Mouse (Mus musculus) midbrain, embryonic 12.5 days (tissue): ENCODE data around the gene Spns1. TPM values are rescaled to one million over a fixed set of nuclear protein-coding genes. Genes with fewer than 3 reads are reported as not detected.

Experiments
- ATAC-seq: fragments of 200-750 bp; cut with Nextera tagmentation; 2 replicates; pipeline ENCODE4 v1.8.0; 2017; ENCODE audit warnings: low read depth, moderate TSS enrichment, moderate library complexity; ENCODE audit not compliant: low FRiP score
- H3K27ac ChIP-seq: fragments of 300-500 bp; sonication (generic); replicated peaks from 2 replicates; pipeline ENCODE4 v1.5.1; 2016; ENCODE audit warnings: mild to moderate bottlenecking
- H3K27me3 ChIP-seq: fragments of 300-500 bp; sonication (generic); 2 replicates; pipeline ENCODE4 v1.6.1; 2016; ENCODE audit warnings: mild to moderate bottlenecking
- H3K36me3 ChIP-seq: fragments of 300-500 bp; sonication (generic); 2 replicates; pipeline ENCODE4 v1.6.1; 2016
- H3K4me1 ChIP-seq: fragments of 300-500 bp; sonication (generic); 2 replicates; pipeline ENCODE4 v1.6.1; 2016
- H3K4me2 ChIP-seq: fragments of 300-500 bp; sonication (generic); replicated peaks from 2 replicates; pipeline ENCODE4 v1.6.1; 2016; ENCODE audit warnings: mild to moderate bottlenecking, moderate library complexity
- H3K4me3 ChIP-seq: fragments of 300-500 bp; sonication (generic); 2 replicates; pipeline ENCODE4 v1.5.1; 2016; ENCODE audit warnings: mild to moderate bottlenecking
- H3K9ac ChIP-seq: fragments of 300-500 bp; sonication (generic); replicated peaks from 2 replicates; pipeline ENCODE4 v1.6.1; 2016; ENCODE audit warnings: mild to moderate bottlenecking, moderate library complexity
- H3K9me3 ChIP-seq: fragments of 300-500 bp; sonication (generic); 2 replicates; pipeline ENCODE4 v1.6.1; 2016; ENCODE audit warnings: mild to moderate bottlenecking
- WGBS: fragments of 180-500 bp; shearing (Covaris S2); methylation state at CpG from one replicate; pipeline ENCODE4 v1.1.7; 2016; 5-methylcytosine and 5-hydroxymethylcytosine counted together
- polyA plus RNA-seq: library from polyadenylated mRNA; unstranded; fragments of >200 nt; fragmentation: Nextera tagmentation; extraction: Ambion mirVana; gene quantifications from 2 replicates; pipeline ENCODE4 v1.2.1, GENCODE M21; 2016

Gene Spns1
- polyA plus RNA-seq, 1 experiment from 2014 or later = 66.9 TPM

- Histone ChIP-seq H3K4me1 (no peaks in the 10 kb centered on the region), H3K4me3 (no peak overlapping the region), H3K9ac (no peak overlapping the region), H3K27ac (no peak overlapping the region), H3K27me3 (no peaks in the 10 kb centered on the region), H3K36me3 (peaks cover 47% of the 10 kb centered on the region), H3K9me3 (no peaks in the 10 kb centered on the region), H3K4me2 (no peak overlapping the region)
- no peak for ATAC-seq
- 88% methylated on average over 10 of the region's 10 CpGs for WGBS
These were observed 9.6 kb downstream of the Spns1 start for GRCm38 (mm10) chr7:126367636-126368035.

- Histone ChIP-seq H3K9me3 (no peaks in the 10 kb centered on the region), H3K4me1 (no peaks in the 10 kb centered on the region), H3K4me3 (no peak overlapping the region), H3K36me3 (peaks cover 6% of the 10 kb centered on the region; the same call in 1 of the 2 replicates), H3K9ac (no peak overlapping the region), H3K27me3 (no peaks in the 10 kb centered on the region), H3K4me2 (no peak overlapping the region), H3K27ac (no peak overlapping the region)
- 76% methylated on average over 6 of the region's 6 CpGs for WGBS
- ATAC-seq = no peak
These were observed 14.2 kb downstream of the Spns1 start for GRCm38 (mm10) chr7:126363038-126363437.

- ATAC-seq = no peak
- H3K4me1 ChIP-seq = no peaks in the 10 kb centered on the region; the same call in 1 of the 2 replicates
These were observed 18.2 kb downstream of the Spns1 start for GRCm38 (mm10) chr7:126359049-126359448.

GRCm38 (mm10) chr7:126358413-126358812 is 18.8 kb downstream of the Spns1 start:
- Histone ChIP-seq H3K9ac (no peak overlapping the region), H3K27me3 (no peaks in the 10 kb centered on the region)
- 96% methylated on average over 9 of the region's 9 CpGs for WGBS

More at GRCm38 (mm10) chr7:126359049-126359448, 18.2 kb downstream of the Spns1 start:
- Histone ChIP-seq H3K9ac (no peak overlapping the region), H3K9me3 (no peaks in the 10 kb centered on the region), H3K4me2 (no peak overlapping the region), H3K27ac (no peak overlapping the region), H3K27me3 (no peaks in the 10 kb centered on the region), H3K4me3 (no peak overlapping the region), H3K36me3 (peaks cover 4% of the 10 kb centered on the region; the same call in 1 of the 2 replicates)
- WGBS = 73% methylated on average over 13 of the region's 13 CpGs

GRCm38 (mm10) chr7:126357838-126358237 is 19.4 kb downstream of the Spns1 start:
- Histone ChIP-seq H3K27me3 (no peaks in the 10 kb centered on the region), H3K27ac (no peak overlapping the region), H3K9ac (no peak overlapping the region), H3K4me1 (no peaks in the 10 kb centered on the region; the same call in 1 of the 2 replicates), H3K4me2 (no peak overlapping the region), H3K36me3 (no peaks in the 10 kb centered on the region), H3K4me3 (no peak overlapping the region), H3K9me3 (no peaks in the 10 kb centered on the region)
- ATAC-seq = no peak
- 85% methylated on average over 6 of the region's 6 CpGs for WGBS

More at GRCm38 (mm10) chr7:126358413-126358812, 18.8 kb downstream of the Spns1 start:
- no peak for ATAC-seq
- H3K36me3 ChIP-seq = no peaks in the 10 kb centered on the region
- H3K9me3 ChIP-seq = no peaks in the 10 kb centered on the region
- no peak overlapping the region for H3K4me3 ChIP-seq
- no peaks in the 10 kb centered on the region; the same call in 1 of the 2 replicates for H3K4me1 ChIP-seq
- H3K4me2 ChIP-seq = no peak overlapping the region
- H3K27ac ChIP-seq = no peak overlapping the region

GRCm38 (mm10) chr7:126356793-126357591 is 20.3 kb downstream of the Spns1 start:
- WGBS = 42% methylated on average over 7 of the region's 7 CpGs
- no peak overlapping the region for H3K27ac ChIP-seq

GRCm38 (mm10) chr7:126355847-126356597 is 21.2 kb downstream of the Spns1 start:
- Histone ChIP-seq H3K9ac (no peak overlapping the region), H3K4me2 (no peak overlapping the region), H3K4me1 (peaks cover 6% of the 10 kb centered on the region), H3K36me3 (no peaks in the 10 kb centered on the region), H3K9me3 (no peaks in the 10 kb centered on the region), H3K27me3 (no peaks in the 10 kb centered on the region), H3K27ac (no peak overlapping the region), H3K4me3 (no peak overlapping the region)
- 45% methylated on average over 5 of the region's 5 CpGs for WGBS
- ATAC-seq = no peak

More at GRCm38 (mm10) chr7:126356793-126357591, 20.3 kb downstream of the Spns1 start:
- Histone ChIP-seq H3K27me3 (no peaks in the 10 kb centered on the region), H3K9ac (no peak overlapping the region), H3K4me1 (no peaks in the 10 kb centered on the region; the same call in 1 of the 2 replicates), H3K4me2 (no peak overlapping the region), H3K9me3 (no peaks in the 10 kb centered on the region), H3K36me3 (no peaks in the 10 kb centered on the region), H3K4me3 (no peak overlapping the region)
- no peak for ATAC-seq

GRCm38 (mm10) chr7:126354738-126355614 is 22.3 kb downstream of the Spns1 start:
- H3K4me3 ChIP-seq = no peak overlapping the region
- no peaks in the 10 kb centered on the region for H3K9me3 ChIP-seq
- peaks cover 6% of the 10 kb centered on the region for H3K4me1 ChIP-seq
- 51% methylated on average over 14 of the region's 14 CpGs for WGBS
- no peak overlapping the region for H3K4me2 ChIP-seq
- no peaks in the 10 kb centered on the region for H3K36me3 ChIP-seq
- ATAC-seq = no peak
- H3K9ac ChIP-seq = no peak overlapping the region
- H3K27me3 ChIP-seq = no peaks in the 10 kb centered on the region
- no peak overlapping the region for H3K27ac ChIP-seq

GRCm38 (mm10) chr7:126353994-126354365 is 23.3 kb downstream of the Spns1 start:
- 87% methylated on average over 3 of the region's 3 CpGs for WGBS
- Histone ChIP-seq H3K4me3 (no peak overlapping the region), H3K4me1 (peaks cover 6% of the 10 kb centered on the region), H3K9ac (no peak overlapping the region), H3K9me3 (no peaks in the 10 kb centered on the region), H3K27me3 (no peaks in the 10 kb centered on the region), H3K36me3 (no peaks in the 10 kb centered on the region), H3K27ac (no peak overlapping the region), H3K4me2 (no peak overlapping the region)
- no peak for ATAC-seq

- Histone ChIP-seq H3K4me3 (no peak overlapping the region), H3K4me2 (no peak overlapping the region), H3K9ac (no peak overlapping the region), H3K9me3 (no peaks in the 10 kb centered on the region), H3K27me3 (no peaks in the 10 kb centered on the region), H3K36me3 (no peaks in the 10 kb centered on the region), H3K27ac (no peak overlapping the region), H3K4me1 (peaks cover 6% of the 10 kb centered on the region)
- WGBS = 70% methylated on average over 11 of the region's 11 CpGs
- ATAC-seq = no peak
These were observed 23.8 kb downstream of the Spns1 start for GRCm38 (mm10) chr7:126353251-126353993.

GRCm38 (mm10) chr7:126351419-126351951 is 25.8 kb downstream of the Spns1 start:
- WGBS = 50% methylated on average over 10 of the region's 10 CpGs
- Histone ChIP-seq H3K36me3 (no peaks in the 10 kb centered on the region), H3K27me3 (no peaks in the 10 kb centered on the region), H3K27ac (0 out of 2 replicates have a peak overlapping the region, but pooled peaks have one; percentile 15), H3K4me3 (no peak overlapping the region), H3K9ac (no peak overlapping the region), H3K9me3 (no peaks in the 10 kb centered on the region), H3K4me2 (peak overlapping the region; percentile 27; the same call in 1 of the 2 replicates), H3K4me1 (peaks cover 6% of the 10 kb centered on the region; the same call in 1 of the 2 replicates)
- no peak for ATAC-seq
